Mouse (Mus musculus) cerebellum, adult 2 months (tissue): ENCODE data around the gene Prkce.

ENCODE experiments used
- CTCF ChIP-seq: fragments of 200-500 bp; IDR thresholded peaks from 2 replicates; pipeline ENCODE4 v1.5.1; 2011; ENCODE audit warnings: low read depth, mild to moderate bottlenecking, control low read depth, low read length, moderate library complexity, borderline replicate concordance; ENCODE audit not compliant: insufficient read depth
- POLR2A ChIP-seq: fragments of 200-500 bp; IDR thresholded peaks from 2 replicates; pipeline ENCODE4 v1.6.1; 2011; ENCODE audit warnings: low read length, control low read depth, borderline replicate concordance; ENCODE audit not compliant: insufficient read depth

DNA sequence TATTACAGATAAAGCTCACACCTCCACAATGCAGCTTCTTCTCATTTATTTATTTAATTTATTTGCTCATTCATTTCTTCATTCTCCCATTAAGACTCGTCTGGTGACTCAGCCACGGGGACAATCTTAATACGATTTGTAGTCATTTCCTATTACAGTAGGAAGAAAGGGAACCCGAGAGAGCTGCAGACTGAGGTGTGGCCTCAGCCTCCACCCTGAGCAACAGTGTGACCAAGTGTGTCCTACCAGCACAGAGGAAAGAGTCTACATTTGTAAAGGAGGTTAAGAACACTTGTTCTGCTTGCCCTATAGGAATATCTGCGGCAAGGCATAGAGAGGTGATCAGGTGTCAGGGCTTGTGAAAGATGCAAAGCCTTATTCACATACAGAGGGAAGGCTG lies 155.3 kb downstream of the Prkce start:
- TF ChIP-seq POLR2A, result no peak
- TF ChIP-seq CTCF, result no peak
